Mouse (Mus musculus): Measurements from ENCODE around the gene Ccdc115.
A peak's percentile ranks its signal among the peaks of the same experiment; 100 is the strongest.

The Ccdc115 gene

DNA sequence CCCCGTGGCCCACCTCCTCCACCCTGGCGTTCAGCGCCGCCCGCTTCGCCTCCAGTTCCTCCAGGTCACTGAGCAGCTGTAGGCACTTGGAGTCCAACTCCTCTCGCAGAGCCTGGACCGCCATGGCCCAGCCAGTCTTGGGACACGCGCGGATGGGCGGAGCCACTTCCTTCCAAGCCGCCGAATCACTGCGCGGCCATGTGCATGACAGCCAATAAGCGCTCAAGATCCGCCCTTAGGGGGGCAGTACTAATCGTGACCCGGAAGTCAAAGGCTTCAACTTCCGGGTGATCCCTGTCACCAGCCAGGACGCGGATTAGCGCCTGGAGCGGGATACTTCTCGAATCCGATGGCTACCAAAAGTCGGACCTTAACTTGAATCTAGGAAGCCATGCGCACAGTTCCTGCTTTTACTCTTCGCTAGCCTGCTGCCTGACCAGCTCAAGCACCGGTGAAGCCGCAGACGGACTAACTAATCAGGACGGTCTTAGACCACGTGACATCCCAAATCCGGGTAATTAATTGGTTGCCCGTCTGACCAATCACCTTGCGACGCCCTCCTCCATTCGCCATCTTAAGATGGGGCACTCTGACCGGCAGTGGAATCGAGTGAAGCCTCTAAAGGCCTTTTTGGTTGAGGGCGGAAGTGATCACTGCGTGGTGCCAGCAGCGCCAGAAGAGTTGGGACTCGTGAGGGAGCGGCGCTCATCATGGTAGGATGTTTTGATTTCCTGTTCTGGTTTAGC lies at the start of gene Ccdc115, which contains the start of gene Imp4:
Gene Ccdc115 (minus strand): TSS at position 458 of the 746 bp plus-strand sequence.
Gene Imp4 (plus strand): TSS at position 637 of the 746 bp plus-strand sequence.
- peak; percentile 98 for DNase-seq (ENCODE audit: low spot score)

DNA sequence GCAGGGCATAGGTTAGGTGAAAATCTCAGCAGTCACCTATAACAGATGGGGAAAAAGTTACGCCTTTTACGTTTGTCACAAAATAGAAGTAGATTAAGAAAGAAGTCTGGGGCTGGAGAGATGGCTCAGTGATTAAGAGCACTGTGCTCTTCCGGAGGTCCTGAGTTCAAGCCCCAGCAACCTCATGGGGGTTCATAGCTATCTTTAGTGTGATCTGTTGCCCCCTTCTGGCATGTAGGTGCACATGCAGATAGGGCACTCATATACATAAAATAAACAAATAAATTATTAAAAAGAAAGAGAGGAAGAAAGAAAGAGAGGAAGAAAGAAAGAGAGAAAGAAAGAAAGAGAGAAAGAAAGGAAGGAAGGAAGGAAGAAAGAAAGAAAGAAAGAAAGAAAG lies 47.9 kb upstream of the Ccdc115 start:
- DNase-seq (ENCODE audit: low spot score), result no peak

GRCm38 (mm10) chr1:34485461-34486188 lies 46.2 kb upstream of the Ccdc115 start:
- DNase-seq (ENCODE audit: low spot score), result peak; percentile 46

DNA sequence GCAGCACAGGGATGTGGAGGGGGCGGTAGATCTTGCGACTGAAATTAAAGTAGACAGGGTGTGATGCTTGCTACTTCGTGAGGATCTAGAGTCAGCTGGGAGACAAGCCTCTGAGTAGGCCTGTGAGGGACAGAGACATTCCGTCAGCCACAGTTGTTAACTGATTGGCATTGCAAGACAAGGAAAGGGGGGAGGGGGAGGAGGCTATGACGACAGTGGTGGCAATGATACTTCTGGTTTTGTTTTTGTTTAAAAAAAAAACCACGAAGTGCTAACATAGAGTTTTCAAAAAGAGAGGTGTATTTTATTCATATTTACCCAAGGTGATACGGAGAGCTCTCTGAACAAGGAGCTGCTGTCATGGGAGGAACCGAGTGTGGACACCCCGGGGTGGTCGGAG lies 45.0 kb upstream of the Ccdc115 start:
- DNase-seq (ENCODE audit: low spot score), result no peak

- DNase-seq (ENCODE audit: low spot score), result no peak
These were observed 42.6 kb upstream of the Ccdc115 start for GRCm38 (mm10) chr1:34481920-34482669.

DNA sequence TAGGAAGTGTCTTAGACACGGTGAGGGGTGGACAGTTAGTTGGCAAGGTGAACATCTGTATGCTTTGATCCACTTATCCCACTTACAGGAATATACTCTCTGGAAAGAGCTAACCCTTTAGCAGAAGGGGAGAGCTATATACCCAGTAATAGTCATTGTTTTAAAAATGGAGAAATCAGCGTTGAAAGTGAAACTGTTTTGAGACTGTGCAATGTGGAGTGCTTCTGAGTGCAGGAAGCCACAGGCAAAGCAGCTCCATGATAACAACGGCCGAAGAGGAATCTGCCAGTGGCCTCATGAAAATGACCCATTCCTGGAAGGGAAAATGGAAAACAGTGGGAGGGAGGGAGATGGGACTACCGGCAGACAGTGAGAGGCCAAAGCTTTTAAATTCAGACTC lies 41.3 kb upstream of the Ccdc115 start:
- no peak for DNase-seq (ENCODE audit: low spot score)

GRCm38 (mm10) chr1:34478891-34479655 lies 39.6 kb upstream of the Ccdc115 start:
- no peak for DNase-seq (ENCODE audit: low spot score)

DNA sequence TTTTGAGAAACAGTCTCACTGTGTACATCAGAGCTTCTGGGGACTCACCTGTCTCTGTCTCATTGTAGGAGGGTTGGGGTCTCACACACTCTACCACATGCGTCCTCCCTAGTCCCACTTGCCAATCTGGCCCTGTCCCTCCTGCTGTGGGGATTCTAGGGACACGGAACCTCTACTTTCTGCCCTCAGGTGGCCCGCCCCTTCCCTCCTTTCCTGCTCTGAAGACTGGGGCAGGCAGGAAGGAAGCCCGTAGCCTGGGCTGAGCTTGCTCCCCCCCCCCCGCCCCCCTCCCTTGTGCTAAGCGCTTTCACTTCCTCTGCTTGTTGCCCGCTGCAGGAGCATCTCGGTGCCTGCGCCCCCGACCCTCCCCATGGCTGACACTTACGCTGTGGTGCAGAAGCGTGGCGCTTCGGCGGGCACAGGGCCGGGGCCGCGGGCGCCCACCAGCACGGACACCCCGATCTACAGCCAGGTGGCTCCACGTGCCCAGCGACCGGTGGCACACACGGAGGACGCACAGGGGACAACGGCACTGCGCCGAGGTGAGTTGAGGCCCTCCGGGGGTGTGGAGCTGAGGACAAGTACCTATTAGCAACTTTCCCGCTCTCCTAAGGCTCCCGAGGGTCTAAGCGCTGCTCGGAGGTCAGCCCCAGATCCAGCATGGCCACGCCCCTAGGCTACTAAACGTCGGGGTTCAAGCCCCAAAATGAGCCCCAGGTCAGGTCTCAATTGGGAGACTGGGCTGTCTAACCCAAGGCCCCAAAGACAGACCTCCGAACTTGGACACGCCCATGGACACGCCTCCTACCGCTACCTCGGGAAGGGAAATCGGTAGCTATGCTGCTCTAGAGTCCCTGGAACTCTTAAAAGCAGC lies 33.2 kb upstream of the Ccdc115 start:
- peak; percentile 42 for DNase-seq (ENCODE audit: low spot score)

DNA sequence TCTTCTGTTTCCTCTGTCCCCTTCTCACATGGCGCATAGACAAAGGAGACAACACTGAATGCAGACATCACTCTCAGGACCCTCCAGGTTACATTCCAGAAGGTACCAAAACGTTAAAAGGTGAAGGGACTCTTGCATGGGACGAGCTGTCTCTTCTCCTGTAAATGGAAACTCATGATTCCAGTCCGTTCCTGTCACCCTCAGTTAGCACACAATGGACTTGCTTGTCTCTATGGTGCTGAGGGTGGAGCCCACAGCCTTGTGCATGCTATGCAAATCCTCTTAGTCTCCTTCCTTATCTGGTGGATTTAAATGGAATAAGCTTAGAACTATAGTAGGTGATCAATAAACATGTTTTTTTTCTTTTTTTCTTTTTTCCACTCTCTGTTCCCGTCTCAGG lies 30.3 kb upstream of the Ccdc115 start:
- DNase-seq (ENCODE audit: low spot score), result no peak

DNA sequence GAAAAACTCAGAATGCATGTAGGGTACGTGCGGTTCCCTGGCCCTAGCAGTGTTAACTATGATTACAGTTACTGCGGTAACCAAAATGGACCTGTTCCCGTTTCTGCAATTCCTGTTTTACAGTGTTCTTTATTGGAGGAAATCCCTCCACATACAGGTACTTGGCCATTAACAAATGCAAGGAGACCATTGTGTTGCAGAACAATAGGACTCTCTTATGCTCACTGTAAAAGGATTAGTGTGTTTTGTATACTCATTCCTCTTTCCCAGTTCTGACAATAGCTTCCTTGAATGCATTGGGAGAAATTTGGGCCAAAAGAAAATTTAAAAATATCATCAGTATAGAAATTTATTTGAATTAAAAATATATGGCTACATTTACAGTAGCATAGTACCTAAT lies 29.0 kb upstream of the Ccdc115 start:
- no peak for DNase-seq (ENCODE audit: low spot score)

DNA sequence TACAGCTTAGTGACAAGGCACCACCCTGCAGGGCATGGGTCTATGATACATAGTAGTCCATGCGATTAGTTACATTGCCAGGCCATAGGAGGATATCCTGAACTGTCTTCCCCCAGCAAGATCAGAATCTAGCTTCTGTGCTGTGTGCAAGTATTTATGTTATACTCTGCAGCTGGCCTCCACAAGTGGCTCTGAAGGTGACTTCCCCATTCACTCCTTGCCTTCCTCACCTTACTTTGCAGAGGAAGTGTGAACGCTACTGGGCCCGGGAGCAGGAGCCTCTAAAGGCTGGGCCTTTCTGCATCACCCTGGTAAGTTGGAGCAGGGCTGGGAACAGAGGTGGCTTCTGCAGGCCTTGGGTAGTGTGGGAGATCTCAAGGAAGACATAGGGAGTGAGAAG lies 28.6 kb upstream of the Ccdc115 start:
- DNase-seq (ENCODE audit: low spot score), result no peak

- no peak for DNase-seq (ENCODE audit: low spot score)
These were observed 26.0 kb upstream of the Ccdc115 start for GRCm38 (mm10) chr1:34465445-34465844.

- DNase-seq (ENCODE audit: low spot score), result no peak
These were observed 24.9 kb upstream of the Ccdc115 start for GRCm38 (mm10) chr1:34464310-34464817.

DNA sequence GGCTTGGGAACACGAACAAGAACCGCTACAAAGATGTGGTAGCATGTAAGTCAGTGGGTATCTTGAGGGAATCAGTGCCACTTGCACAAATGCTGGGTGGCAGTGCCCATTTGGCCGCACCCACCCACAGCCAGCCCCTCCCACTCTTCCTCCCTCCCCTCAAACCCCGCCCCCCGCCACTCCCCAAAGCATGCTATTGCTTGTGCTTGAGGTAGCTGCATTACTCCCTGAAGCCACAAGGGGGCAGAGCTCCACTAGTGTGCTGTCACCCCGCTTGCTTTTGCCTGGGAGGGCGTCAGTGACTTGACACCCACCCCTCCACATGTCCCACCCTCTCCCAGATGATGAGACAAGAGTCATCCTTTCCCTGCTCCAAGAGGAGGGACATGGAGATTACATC lies 23.3 kb upstream of the Ccdc115 start:
- DNase-seq (ENCODE audit: low spot score), result peak; percentile 27

DNA sequence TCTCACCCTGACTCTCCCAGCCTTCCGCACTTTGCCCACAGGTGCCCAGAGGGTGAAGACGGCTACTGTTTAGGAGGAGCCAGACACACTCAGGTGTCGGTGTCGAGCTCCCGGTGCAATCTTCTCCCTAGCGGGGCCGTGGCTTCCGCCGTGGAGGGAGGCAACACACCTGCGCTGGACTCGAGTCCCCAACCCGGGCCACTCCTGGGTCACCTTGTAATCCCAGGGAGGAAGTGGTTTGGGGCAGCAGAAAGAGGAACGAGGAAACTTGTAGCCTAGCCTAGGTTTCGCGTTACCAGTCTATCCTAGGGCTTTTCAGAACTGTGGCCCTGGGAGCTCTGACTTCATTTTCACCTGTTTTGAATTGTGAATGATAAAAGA lies 20.6 kb upstream of the Ccdc115 start:
- no peak for DNase-seq (ENCODE audit: low spot score)

GRCm38 (mm10) chr1:34459284-34460060 lies 20.0 kb upstream of the Ccdc115 start, which contains the start of gene Ptpn18:
Gene Ptpn18 (plus strand): TSS chr1:34459762.
- DNase-seq (ENCODE audit: low spot score), result peak; percentile 90

GRCm38 (mm10) chr1:34458431-34458830 lies 19.0 kb upstream of the Ccdc115 start:
- DNase-seq (ENCODE audit: low spot score), result no peak

DNA sequence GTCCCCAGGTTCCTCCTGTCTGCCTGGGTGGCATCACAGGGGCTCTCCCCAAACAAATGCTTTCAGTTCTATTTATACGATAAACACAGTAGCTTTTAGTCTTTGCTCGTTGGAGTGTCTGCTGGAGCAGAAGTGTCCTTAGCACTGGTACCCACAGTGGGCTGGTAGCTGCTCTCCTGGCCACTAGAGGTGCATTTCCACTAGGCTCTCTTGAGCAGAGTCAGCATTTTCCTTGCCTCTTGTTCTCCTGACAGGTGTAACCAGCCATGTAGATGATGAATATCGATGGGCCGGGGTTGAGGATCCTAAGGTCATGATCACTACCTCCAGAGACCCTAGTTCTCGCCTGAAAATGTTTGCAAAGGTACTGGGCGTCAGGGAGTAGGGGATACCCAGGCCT lies 3.7 kb upstream of the Ccdc115 start:
- DNase-seq (ENCODE audit: low spot score), result no peak

GRCm38 (mm10) chr1:34439961-34440630 lies 624 bp upstream of the Ccdc115 start:
- DNase-seq (ENCODE audit: low spot score), result no peak
